Mouse (Mus musculus) sigmoid colon, adult 10 weeks (tissue): ENCODE measurements around the gene Fgfr4. TPM values are rescaled to one million over a fixed set of nuclear protein-coding genes. Genes with fewer than 3 reads are reported as not detected.

ENCODE experiments used
- polyA plus RNA-seq: library from polyadenylated mRNA; stranded (reverse); fragments of 350-450 nt; fragmentation: Illumina TruSeq; extraction: RNeasy Lipid Tissue Mini Kit (QIAGEN cat#74804); gene quantifications from one replicate; pipeline ENCODE4 v1.2.3, GENCODE M21; 2014; ENCODE audit warnings: low read depth, low replicate concordance

Fgfr4 gene
- polyA plus RNA-seq = 0.35 TPM

DNA sequence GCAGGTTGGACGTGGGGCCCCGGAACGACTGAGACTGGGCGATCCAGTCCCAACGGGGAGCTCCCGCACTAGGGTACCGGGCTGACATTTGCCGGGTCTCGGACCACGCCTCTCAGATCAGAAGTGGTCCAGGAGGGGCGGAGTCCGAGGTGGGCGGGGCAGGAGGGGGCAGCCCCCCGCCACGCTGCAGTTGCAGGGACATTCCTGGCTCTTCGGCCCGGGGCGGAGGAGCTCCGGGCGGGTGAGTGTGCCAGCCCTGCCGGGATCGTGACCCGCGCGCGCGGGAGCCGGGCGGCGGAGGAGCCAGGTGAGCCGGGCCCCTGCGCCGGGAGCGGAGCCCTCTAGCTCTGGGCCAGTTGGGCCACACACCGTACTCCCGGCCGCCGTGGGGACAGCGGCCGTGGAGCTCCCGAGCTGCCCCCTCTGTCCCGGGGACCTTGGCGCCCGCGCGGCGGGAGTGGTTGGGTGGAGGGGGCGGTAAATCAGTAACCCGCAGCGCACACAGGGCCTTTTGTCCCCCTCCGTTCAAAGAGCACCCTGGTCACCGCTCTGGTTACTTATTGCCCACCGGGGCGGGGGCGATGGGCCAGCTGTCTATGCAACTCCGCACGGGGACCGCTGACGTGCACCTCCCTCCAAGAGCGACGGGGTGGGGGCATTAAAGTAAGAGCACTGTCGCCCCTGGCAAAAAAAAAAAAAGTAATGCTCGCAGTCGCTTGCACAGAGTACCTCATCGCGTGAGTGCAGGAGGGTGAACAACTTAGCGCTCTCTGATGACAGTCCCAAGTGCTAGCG lies at the start of gene Fgfr4:
Gene Fgfr4, plus strand, starts transcription at position 20 of the 795 bp plus-strand sequence.

DNA sequence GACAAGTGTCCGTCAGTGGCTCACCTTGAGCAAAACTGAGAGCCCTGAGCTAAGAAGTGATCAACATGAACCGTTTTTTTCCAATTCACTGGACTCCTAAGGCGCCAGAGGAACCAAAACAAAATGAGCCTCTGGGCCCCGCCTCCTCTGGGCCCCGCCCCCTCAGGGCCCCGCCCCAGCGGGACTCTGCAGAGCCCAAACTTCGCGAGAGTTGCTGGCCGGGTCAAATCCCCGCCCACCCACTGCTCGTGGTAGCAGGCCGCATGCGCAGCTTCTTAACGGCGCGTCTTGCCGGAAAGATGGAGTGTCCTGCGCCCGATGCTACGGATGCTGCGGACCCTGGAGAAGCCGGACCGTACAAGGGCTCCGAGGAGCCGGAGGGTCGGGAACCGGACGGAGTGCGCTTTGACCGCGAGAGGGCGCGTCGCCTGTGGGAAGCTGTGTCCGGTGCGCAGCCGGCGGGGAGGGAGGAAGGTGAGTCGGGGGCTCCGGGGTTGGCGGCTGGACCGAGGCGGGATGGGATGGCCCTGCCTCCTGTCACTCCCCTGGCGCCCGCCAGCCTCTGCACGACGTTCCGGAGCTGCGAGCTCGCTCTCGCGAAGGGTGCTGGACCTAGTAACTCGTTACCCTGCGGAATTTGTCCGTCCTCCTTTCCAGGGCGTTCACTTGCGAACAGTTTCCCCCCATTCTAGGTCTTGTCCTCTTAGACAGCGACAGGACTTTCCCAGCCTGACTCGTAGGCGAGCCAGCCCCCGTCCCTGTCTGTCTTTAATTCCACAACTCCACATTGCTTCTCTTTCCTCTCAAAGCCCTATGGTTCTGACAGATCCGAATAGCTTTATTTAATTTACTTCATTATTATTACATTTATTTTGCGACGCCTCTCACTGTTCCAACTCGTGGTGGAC lies 47.1 kb upstream of the Fgfr4 start, which contains the start of gene Zfp346:
Gene Zfp346, plus strand, starts transcription at position 267 of the 908 bp plus-strand sequence.

DNA sequence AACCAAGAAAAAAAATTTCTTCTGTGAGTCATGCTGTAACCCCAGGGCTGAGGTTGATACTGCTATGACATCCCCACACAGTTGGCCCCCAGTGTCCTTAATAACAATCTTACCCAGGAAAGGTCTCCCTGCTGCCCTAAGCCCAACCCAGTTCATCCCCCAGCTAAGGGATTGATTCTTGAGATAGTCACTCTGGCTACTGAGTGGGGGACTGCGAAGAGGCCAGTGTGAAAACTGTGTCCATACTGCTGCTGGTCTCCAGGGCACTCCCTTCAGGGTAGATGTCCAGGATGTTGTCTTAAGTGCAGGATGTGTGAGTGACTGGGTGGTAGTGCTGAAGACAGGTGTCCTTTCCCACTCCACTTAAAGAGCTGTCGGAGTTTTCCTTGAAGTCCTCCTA lies 19.0 kb upstream of the Fgfr4 start, which contains the start of gene Gm17617:
Gene Gm17617, minus strand, starts transcription at position 101 of the 400 bp plus-strand sequence.

DNA sequence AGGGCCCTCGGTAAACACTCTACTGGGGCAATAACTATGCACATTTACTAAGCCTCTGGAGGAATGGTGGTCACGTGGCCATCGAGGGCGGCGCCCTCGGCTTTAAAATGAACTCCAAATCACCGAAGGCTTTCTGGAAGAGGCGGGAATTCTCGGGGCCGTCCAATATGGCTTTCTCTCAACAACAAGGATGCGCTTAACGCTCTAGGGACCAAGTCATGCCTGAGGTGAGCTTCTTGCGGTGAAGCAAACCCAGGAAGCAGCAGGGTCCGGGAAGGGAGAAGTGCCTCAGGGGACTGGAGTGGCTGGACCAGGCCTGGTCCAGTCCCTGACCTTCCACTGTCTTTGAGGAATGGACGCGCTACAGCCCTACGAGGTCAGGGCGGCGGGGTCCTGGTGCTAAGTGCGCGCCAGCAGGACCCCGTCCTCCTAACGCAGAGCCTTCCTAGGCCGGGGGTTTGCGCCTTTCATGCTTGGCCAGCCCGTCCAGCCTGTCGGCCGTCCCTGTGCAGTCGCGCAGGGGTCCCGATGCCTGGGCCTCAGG lies 57.3 kb downstream of the Fgfr4 start, which contains the start of gene Nsd1:
Gene Nsd1, plus strand, starts transcription at position 134 of the 544 bp plus-strand sequence.

Other genes with a start within 250 kb of the Fgfr4 start
- not detected for gene Unc5a, start 203.2 kb upstream of the Fgfr4 start, polyA plus RNA-seq
- not detected for gene Hk3, start 131.3 kb upstream of the Fgfr4 start, polyA plus RNA-seq
- gene Uimc1, start 52.3 kb upstream of the Fgfr4 start, polyA plus RNA-seq = 60.6 TPM
- gene Zfp346, start 47.3 kb upstream of the Fgfr4 start, polyA plus RNA-seq = 5.1 TPM
- gene Gm17617, start 19.1 kb upstream of the Fgfr4 start, polyA plus RNA-seq = not detected
- gene Nsd1, start 57.1 kb downstream of the Fgfr4 start, polyA plus RNA-seq = 79.5 TPM
- 10.2 TPM for gene Prelid1, start 167.9 kb downstream of the Fgfr4 start, polyA plus RNA-seq
- gene Rab24, start 169.3 kb downstream of the Fgfr4 start, polyA plus RNA-seq = 13.6 TPM
- not detected for gene Mxd3, start 177.2 kb downstream of the Fgfr4 start, polyA plus RNA-seq
- gene Lman2, start 210.1 kb downstream of the Fgfr4 start, polyA plus RNA-seq = 29.8 TPM
- not detected for gene Rgs14, start 217.1 kb downstream of the Fgfr4 start, polyA plus RNA-seq
- gene Slc34a1, start 245.5 kb downstream of the Fgfr4 start, polyA plus RNA-seq = not detected